Mouse (Mus musculus) urinary bladder, adult 2 months (tissue): ENCODE data around the gene P2rx3. TPM values are rescaled to one million over a fixed set of nuclear protein-coding genes. Genes with fewer than 3 reads are reported as not detected.
A peak's percentile ranks its signal among the peaks of the same experiment; 100 is the strongest.

Experiments used
- DNase-seq: peaks from one replicate; pipeline ENCODE4 v3.0.0; 2022; ENCODE audit warnings: low spot score
- polyA plus RNA-seq: library from polyadenylated mRNA; depleted of rRNA; stranded (reverse); fragments of >200 nt; gene quantifications from 2 replicates; pipeline ENCODE4 v1.2.3, GENCODE M21; 2012; rRNA removed

P2rx3 gene
- polyA plus RNA-seq: 0.60 and 0.87 TPM in 2 replicates

DNA sequence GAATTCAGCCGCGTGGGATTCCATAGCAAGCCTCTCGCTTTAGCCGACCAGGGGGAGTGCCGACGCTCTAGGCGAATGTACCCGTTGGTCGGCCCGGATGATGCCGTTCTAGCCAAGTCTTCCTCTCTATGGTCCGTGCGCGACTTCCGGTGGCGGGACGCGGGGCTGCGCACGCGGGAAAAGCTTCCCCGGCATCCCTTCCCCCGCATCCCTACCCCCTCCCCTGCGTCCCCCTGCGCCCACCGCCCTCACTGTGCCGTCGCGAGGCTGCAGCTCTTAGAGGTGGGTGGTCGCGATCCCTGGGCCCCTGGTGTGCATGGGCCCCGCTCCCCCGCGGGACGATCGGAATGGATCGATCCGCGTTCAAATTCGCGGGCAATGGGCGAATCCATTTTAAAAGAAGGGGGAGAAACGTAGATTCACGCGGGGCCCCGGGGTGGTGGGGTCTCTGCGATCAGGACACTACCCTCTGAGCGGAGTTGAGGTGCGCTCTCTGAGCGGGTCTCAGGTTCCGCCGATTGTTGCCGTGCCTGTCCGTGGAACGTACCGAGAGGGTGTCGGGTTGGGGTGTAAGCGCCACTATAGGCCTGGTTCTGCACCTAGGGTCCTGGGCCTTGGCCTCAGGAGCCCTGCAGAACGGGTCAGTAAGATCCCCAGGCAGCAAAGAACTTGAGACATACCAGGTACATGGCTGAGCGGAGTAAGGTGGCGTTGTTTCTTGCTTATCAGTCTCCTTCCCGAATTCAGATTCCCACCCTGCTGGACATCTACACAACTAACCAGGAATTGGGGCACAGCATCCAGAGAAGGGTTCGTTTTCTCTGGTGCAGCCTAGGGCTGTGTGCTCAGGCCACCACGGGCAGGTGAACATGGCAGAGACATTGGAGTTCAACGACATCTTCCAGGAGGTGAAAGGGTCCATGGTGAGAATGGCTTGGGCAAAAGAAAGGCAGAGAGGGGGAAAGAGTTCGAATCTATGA, at the start of gene P2rx3, which contains the start of gene Ssrp1:
Gene P2rx3, minus strand, starts transcription at position 416 of the 980 bp plus-strand sequence.
Gene Ssrp1, plus strand, starts transcription at position 188 of the 980 bp plus-strand sequence.
- DNase-seq: peak; percentile 77

DNA sequence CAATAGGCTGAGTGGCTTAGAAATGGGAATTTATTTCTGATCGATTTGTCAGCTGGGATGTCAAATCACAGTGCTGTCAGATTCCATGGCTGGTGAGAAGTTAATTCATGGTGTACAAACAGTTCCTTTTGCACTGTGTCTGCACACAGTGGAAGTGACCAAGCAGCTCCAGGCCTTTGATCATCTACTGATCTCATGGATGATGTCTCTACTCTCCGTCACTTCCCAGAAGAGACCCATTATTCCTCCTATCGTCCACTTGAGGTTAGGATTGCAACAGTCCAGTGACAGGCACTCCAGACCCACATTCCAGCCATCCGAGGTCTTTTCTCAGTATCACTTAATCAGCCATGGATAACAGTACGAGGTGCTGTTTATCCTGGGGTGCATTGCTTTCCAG, 36.5 kb upstream of the P2rx3 start:
- no peak for DNase-seq

- no peak for DNase-seq
These were observed 34.7 kb upstream of the P2rx3 start for GRCm38 (mm10) chr2:85071921-85072320.

GRCm38 (mm10) chr2:85070086-85070485, 32.8 kb upstream of the P2rx3 start:
- DNase-seq: no peak

GRCm38 (mm10) chr2:85068626-85069025, 31.4 kb upstream of the P2rx3 start:
- no peak for DNase-seq

DNA sequence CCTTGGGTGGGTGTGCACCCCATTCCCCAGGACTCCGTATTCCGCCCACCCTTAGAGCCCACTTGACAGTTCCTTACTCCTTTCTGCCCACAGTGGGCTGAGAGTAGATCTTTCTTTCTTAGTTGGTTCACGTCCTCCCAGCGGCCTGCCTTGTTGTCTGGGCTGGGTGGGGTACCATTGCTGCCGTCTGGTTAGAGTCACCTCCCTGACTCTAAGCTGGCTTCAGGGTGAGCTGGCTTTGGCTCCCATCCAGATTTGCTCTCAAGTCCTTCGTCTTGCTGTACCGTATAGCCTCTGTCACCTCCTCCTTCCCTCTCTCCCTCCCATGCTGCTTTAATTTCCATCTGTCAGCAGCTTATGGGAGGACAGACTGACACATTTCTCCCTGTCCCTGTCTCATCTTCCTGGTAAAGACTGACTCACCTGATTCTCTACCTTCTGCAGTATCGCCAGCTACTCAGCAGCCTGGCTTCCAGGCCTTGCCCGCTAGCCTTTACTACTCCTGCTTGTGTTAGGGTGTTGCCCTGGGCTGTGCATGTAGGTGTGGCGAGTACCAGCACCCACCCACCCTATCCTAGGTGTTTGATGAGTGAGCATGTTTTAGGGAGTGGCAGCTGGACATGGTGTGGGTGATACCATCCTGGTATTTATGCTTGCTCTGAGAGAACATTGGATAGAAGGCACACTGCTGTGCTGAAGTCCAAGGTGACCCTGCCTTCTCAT, 30.8 kb upstream of the P2rx3 start:
- no peak for DNase-seq

GRCm38 (mm10) chr2:85066937-85067336, 29.7 kb upstream of the P2rx3 start:
- no peak for DNase-seq

DNA sequence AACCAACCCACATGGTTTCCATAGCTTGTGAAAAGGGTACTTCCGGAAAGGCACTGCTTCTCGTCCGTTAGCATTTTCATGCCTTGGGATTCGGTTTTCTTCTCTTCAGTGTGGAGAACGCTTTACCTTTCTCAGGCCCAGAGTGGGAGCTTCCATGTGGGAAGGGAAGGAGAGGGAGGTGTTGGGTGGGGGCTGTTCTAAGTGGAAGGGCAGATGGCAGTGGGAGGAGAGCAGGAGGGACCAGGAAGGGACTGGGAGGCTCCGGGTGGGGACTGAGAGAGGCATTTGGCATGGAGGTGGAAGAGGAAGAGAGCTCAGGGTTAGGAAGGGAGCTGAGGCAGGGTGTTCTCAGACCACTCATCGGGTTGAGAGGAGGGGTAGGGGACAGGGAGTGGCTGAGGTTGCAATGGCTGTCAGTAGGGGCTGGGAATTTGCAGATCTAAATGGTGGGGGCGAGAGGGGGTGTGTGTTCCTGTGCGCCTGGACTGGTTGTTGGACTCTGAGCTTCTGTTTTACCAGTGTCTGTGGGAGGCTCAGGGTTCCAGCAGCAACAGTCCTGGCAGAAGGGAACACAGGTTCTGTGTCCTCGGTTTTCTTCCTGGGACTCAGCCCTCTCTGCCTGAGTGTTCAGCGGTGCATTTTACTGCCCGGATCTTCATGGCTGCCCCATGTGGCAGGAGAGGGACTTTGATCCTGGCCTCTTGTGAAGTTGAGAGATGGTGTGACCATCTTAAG, 28.0 kb upstream of the P2rx3 start:
- DNase-seq: no peak

DNA sequence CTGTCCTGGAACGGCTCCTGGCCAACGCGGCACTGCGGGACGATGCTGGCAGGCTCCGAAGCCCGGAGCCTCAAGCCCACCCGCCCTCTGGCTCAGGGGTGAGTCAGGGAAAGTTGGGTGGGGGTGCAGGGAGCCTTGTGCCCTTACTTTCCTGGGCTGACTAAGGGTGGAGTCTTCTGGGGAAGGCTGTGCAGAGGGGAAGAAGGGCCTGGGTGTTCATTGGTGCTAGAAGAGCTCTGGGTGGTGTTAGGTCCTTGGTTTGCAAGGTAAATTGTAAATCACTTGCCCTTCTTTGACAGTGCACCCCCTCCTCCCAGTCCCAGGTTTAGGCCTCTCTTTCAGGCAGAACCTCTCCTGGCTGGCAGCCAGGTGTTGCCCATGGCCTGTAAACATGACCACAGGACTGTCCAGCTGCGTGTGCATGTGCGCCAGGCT, 23.9 kb upstream of the P2rx3 start:
- no peak for DNase-seq

DNA sequence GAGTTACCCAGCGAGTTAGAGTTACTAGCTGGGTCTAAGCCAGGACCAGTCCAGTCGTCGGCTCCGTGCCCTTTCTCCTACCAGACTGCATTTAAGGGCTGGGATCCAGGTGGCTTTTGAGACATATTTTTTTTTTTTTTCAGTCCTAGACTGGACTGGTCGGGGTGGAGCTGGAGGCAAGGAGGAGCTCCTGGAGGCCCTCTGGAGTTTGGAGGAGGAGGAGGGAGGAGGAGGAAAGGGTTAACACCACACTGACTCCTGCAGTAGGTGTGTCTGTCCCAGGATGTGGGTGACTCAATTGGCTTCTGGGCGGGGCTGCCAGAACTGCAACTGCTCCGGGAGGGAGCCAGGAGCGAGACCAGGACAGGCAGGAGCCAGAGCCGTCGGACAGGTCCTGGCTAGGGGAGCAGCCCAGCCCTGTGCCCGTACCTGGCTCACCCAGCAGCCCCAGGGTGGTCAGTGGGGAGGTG, 23.4 kb upstream of the P2rx3 start:
- peak; percentile 68 for DNase-seq

DNA sequence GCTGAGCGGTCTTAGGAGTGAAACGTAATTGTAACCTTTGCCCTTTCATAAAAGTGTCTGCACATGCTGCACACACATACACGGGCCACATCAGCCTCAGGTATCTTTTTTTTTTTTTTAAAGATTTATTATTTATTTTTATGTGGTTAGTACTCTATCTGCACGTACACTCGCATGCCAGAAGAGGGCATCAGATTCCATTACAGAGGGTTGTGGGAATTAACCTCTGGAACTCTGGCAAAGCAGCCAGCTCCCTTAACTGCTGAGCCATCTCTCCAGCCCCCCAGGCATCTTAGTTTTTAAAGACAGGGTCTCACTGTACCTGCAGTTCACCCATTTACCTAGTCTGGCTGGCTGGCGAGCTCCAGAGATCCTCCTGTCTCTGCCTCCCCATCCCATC, 22.4 kb upstream of the P2rx3 start:
- DNase-seq: no peak

GRCm38 (mm10) chr2:85056711-85057110, 19.4 kb upstream of the P2rx3 start:
- no peak for DNase-seq

- DNase-seq: no peak
These were observed 16.0 kb upstream of the P2rx3 start for GRCm38 (mm10) chr2:85053192-85053816.

DNA sequence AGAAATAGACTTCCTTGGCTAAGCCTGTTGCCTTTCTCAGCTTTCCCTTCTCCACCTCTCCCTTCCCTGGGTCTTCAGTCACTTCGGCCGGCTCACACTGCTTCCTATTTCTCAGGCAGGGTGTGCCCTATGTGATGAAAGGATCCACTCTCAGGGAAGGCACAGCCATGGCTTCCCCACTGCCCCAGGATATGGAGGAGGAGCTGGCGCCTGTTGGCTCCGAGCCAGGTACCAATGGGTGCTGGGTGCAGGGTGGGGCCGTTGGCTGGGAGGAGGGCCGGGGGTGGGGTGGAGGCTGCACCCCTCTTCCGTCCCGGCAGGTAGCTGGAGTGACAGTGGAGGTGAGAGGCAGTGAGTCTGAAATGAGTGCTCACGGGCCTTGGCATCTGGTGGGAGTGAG, 13.5 kb upstream of the P2rx3 start:
- peak; percentile 69 for DNase-seq

DNA sequence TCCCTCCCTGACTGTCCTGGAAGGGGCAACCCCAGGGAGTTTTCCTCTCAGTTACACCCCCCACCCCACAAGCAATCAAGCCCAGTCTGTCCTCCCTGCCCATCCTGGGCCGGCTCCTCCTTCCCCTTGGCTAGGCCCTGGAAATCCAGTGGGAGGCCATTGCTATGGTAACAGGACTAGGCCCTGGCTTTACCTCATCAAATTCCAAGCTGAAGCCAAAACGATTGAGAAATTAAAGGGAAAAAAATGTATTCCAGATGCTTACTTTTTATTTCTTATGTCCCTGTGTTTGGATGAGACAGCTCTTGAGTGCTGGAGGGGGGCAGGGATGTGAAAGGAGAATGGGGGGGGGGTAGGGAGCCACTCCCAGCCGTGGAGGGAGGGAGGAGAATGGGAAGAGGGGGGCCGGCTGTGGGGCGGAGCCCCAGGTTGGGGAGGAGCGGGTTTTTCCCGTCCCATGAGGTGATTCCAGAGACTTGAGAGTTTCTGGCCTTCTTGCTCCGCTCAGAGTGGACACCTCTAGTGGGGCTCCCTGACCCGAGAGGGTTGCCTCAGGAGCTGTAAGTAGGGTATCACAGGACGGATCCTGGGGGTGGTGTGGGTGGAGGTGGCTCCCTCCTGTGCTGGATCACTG, 12.9 kb upstream of the P2rx3 start:
- peak; percentile 51 for DNase-seq

DNA sequence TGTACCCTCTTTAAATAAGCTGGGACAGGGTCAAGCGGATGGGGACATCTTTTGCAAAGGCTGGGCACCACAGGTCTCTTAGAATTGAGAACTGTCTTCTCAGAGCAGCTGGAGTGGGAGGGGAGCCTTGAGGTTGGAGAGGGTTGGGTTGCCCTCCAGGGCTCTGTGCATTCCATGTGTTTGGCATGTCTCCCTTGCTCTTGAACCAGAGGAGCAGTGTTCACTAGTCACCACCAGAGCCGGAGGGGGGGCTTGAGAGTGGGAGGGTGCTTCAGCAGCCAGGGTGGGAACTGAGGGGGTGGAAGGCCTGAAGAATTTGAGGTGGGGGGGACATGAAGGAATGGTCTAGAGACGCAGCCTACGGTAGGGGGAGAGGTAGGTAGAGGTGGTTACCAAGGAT, 12.0 kb upstream of the P2rx3 start:
- no peak for DNase-seq

DNA sequence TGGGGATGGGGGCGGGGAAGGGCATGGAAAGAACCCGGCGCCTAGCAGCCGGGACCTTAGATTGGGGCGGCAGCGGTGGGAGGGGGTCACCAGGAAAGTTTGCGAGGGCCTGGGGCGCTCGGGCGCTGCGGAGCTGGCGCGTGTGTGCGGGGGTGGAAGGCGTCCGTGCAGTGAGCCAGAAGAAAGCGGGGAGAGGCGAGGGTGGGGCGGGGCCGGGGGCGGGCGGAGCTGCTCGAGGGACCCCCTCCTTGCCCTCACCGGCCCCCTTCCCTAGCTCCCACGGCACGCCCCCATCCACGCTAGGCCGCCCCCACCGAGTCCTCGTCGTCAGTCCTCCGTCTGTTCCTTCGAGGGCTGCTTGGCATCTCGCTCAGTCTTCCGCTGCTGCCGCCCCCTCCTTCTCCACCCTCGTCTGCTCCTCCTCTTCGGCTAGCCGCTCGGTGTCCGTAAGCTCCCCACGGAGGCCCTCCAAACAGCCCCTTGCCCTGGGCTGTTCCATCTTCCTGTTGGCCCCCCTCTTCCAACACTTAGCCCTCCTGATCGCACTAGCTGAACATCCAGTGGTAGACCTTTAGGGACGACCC, 11.0 kb upstream of the P2rx3 start:
- peak; percentile 63 for DNase-seq

- DNase-seq: peak; percentile 89
These were observed 10.4 kb upstream of the P2rx3 start, which contains the start of gene Tnks1bp1 for GRCm38 (mm10) chr2:85047596-85048167. TSS of gene Tnks1bp1 (plus strand) at chr2:85048022.

GRCm38 (mm10) chr2:85047081-85047480, 9.8 kb upstream of the P2rx3 start:
- no peak for DNase-seq

DNA sequence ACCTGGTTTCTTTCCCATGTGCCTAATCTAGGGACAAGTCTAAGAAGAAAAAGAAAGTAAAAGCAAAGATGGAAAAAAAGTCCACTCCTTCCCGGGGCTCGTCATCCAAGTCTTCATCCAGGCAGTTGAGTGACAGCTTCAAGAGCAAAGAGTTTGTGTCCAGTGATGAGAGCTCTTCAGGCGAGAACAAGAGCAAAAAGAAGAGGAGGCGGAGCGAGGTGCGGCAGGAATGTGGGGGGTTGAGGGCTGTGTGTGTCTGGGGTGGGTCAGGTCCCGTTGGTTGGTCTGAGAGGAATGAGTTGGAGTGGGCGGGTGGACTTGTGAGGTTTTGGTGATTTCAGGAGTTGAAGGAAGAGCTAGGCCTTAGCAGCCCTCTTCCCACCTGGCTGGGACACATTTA, 9.0 kb upstream of the P2rx3 start:
- DNase-seq: no peak
